Mouse (Mus musculus) natural killer cell, adult 2 months (primary cell): ENCODE data around the gene Elavl2.
"Not testable (repeated sequence)": the region's sequence is repeated elsewhere in the genome, so short reads cannot be mapped to it uniquely, and the experiment has no call there.

Experiments used
- DNase-seq, 2 experiments: peaks; one replicate each; pipeline ENCODE4 v3.0.0; 2022; ENCODE audit warnings: low spot score in 2 of 2

Elavl2 gene

GRCm38 (mm10) chr4:91334177-91334576 lies 66.4 kb downstream of the Elavl2 start:
- no peak for DNase-seq

- DNase-seq = no peak
Measured at GRCm38 (mm10) chr4:91310801-91311200, 89.8 kb downstream of the Elavl2 start.

DNA sequence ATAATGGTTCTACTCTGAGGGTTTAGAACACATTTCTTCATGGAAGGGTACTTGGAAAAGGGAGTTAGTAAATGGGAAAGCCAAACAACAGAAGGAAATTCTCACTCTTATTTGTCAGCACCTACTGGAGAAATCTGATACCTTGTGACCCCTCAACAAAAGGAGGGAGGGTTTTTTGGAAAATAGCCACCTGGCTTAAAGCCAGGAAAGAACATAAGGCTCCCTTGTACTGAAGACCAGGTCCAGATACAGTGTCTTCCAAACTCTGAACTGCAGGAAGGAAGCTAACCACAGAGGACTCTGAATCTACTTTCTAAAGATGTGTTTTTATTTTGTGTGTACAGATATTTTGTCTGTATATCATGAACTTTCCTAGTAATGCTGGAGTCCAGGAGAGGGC lies 102.9 kb downstream of the Elavl2 start:
- DNase-seq = no peak

- DNase-seq = no peak
Measured at GRCm38 (mm10) chr4:91295317-91295716, 105.3 kb downstream of the Elavl2 start.

DNA sequence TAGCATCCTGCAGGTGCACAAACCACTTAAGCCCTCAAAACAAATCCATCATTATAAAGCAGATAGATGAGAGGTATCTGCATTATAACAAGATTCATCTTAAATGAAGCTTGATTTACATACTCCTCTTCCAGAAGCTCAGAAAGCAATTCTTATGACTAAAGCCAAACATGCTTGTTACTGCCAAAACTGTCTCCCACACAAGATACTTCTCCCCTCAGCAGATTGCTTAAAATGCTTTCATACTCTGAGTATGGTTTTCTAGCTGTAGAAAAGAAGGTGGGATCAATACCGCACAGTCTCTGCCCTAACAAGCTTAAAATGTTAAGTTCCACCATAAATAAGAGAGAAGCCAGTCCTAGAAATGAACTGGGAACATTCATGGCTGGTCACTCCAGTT lies 109.1 kb downstream of the Elavl2 start:
- no peak for DNase-seq

GRCm38 (mm10) chr4:91290373-91290772 lies 110.2 kb downstream of the Elavl2 start:
- no peak for DNase-seq

GRCm38 (mm10) chr4:91289151-91289550 lies 111.4 kb downstream of the Elavl2 start:
- DNase-seq = no peak

DNA sequence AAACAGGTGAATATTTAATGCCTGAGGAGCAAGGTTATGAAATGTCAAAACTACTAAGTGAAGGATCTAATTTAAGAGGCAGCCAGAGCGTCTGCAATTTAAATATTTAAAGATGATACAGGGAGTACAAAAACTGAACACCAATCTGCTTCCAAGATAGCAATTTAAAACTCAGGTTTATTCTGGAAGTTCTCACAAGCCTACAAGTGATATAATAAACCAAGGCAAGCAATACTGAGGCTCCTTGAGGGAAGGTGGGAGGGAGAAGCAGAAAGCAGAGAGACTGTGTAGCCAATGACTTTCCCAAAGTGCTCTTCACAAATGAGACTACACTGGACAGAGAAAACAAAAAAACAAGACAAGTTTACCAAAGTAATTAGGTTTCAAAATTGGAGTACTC lies 132.2 kb downstream of the Elavl2 start:
- DNase-seq = no peak

- no peak for DNase-seq
Measured at GRCm38 (mm10) chr4:91263733-91264440, 136.7 kb downstream of the Elavl2 start.

DNA sequence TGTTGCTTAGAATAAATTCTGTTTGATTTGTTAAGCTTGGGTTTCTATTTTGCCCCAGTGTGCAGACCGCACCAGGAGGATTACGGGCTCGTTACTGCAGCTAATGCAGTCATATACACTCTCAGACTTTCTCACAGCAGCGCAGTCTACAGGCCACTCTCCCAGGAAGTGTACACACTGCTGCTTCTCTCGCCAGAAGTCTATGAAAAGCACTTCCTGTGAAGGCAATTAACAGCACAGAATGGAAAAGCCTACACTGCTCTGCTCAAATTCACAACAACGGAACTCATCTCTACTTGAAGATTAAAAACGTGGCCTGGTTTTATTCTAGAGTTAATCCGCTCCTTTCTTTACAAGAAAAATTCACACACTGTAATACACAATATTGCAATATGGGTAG lies 137.7 kb downstream of the Elavl2 start:
- no peak for DNase-seq

DNA sequence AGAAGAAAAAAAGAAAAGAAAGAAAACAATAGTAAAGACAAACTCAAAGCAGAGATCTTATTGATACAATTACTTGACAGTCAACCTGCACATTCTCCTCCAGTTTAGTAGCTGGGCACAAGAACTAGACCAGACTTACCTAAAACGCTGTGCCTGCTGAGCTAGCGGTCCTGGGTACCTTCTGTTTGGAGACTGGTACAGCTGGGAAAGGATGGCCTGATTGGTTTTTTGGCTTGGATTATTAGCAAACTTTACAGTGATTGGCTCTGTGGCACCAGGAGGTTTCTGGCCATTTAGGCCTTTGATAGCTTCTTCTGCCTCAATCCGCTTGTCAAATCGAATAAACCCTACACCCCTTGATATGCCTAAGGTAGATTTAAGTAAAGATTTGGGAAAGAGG lies 140.0 kb downstream of the Elavl2 start:
- no peak for DNase-seq

GRCm38 (mm10) chr4:91248650-91249049 lies 151.9 kb downstream of the Elavl2 start:
- no peak for DNase-seq

DNA sequence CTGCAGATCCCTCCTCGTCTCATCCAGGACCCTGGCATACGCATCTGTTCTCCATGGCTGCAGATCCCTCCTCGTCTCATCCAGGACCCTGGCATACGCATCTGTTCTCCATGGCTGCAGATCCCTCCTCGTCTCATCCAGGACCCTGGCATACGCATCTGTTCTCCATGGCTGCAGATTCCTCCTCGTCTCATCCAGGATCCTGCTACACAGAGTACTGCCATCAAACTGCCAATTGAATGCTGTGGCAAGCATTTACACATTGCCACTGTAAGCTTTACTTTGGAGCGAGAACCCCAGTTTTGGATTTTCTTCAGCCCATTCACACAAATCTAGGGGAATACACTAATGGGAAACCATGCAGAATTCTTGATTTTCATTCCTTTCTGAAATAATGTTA lies 155.4 kb downstream of the Elavl2 start:
- not testable (repeated sequence) for DNase-seq

DNA sequence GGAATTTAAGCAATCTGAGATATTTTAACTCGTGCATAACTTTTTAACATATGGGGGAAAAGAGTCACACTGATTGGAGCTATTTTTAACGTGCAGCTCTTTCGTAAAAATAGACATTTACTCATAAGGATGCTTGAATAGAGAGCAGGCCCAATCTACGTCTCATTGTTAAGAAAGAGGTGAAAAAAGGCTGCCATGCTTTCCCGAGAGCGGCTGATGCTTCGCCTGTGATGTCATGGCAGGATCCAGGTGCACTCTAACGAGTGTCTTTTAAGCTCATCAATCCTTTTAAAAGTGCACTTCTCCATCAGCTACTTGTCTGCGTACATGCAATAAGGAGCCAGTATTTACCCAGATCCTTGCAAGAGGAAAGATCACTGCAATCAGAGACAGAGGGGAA lies 156.0 kb downstream of the Elavl2 start:
- no peak for DNase-seq

- no peak for DNase-seq
Measured at GRCm38 (mm10) chr4:91243896-91244295, 156.7 kb downstream of the Elavl2 start.

GRCm38 (mm10) chr4:91238739-91239485 lies 161.7 kb downstream of the Elavl2 start:
- no peak for DNase-seq

- no peak for DNase-seq
Measured at GRCm38 (mm10) chr4:91236976-91237375, 163.6 kb downstream of the Elavl2 start.

GRCm38 (mm10) chr4:91234941-91235340 lies 165.6 kb downstream of the Elavl2 start:
- DNase-seq = no peak

GRCm38 (mm10) chr4:91233599-91233998 lies 167.0 kb downstream of the Elavl2 start:
- no peak for DNase-seq

DNA sequence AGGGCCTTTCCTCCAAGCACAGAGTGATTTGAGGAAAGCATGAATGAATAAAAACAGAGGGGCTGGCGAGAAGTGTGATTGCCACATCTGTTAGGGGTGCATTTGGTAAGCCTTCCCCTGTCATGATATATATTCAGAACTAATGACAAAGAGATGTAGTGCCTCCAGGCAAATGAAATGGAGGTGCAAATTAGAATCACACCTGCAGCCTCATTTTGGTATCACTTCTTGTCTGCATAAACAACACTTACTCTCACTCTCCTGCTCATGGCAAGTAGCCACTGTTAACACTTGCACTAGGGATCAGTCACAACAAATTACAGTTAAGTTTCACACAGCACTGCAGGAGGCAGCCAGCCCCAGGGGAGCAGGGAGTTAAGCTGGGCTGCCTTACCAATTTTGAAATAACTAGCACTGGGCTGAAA lies 170.1 kb downstream of the Elavl2 start:
- DNase-seq = no peak

GRCm38 (mm10) chr4:91228341-91228740 lies 172.2 kb downstream of the Elavl2 start:
- no peak for DNase-seq

- no peak for DNase-seq
Measured at GRCm38 (mm10) chr4:91223811-91224210, 176.8 kb downstream of the Elavl2 start.

- DNase-seq = no peak
Measured at GRCm38 (mm10) chr4:91219322-91219721, 181.3 kb downstream of the Elavl2 start.
